Mouse (Mus musculus) hindbrain, embryonic 11.5 days (tissue): ENCODE results near the gene Nop14. TPM values are rescaled to one million over a fixed set of nuclear protein-coding genes. Genes with fewer than 3 reads are reported as not detected.

ENCODE experiments used
- ATAC-seq: fragments of 200-750 bp; cut with Nextera tagmentation; 2 replicates; pipeline ENCODE4 v1.8.0; 2017; ENCODE audit warnings: mild to moderate bottlenecking, moderate TSS enrichment, moderate library complexity; ENCODE audit not compliant: low FRiP score
- DNase-seq: peaks from one replicate; pipeline ENCODE4 v3.0.0-alpha.2; 2015; ENCODE audit warnings: low spot score
- H3K27ac ChIP-seq: fragments of 300-500 bp; sonication (generic); 2 replicates; pipeline ENCODE4 v1.5.1; 2014; ENCODE audit warnings: mild to moderate bottlenecking, low read depth, low read length
- H3K27me3 ChIP-seq: fragments of 300-500 bp; sonication (generic); 2 replicates; pipeline ENCODE4 v1.6.1; 2014; ENCODE audit warnings: mild to moderate bottlenecking, low read length, moderate library complexity, mixed read lengths; ENCODE audit not compliant: control insufficient read depth, insufficient read depth
- H3K36me3 ChIP-seq: fragments of 300-500 bp; sonication (generic); 2 replicates; pipeline ENCODE4 v1.6.1; 2014; ENCODE audit warnings: mild to moderate bottlenecking, low read length, moderate library complexity, mixed read lengths; ENCODE audit not compliant: control insufficient read depth, insufficient read depth
- H3K4me1 ChIP-seq: fragments of 300-500 bp; sonication (generic); replicated peaks from 2 replicates; pipeline ENCODE4 v1.6.1; 2014; ENCODE audit warnings: low read length, mixed read lengths; ENCODE audit not compliant: control insufficient read depth, insufficient read depth
- H3K4me2 ChIP-seq: fragments of 300-500 bp; sonication (generic); replicated peaks from 2 replicates; pipeline ENCODE4 v1.6.1; 2014; ENCODE audit warnings: mild to moderate bottlenecking, low read depth, low read length
- H3K4me3 ChIP-seq: fragments of 300-500 bp; sonication (generic); 2 replicates; pipeline ENCODE4 v1.5.1; 2014; ENCODE audit warnings: low read depth, low read length
- H3K9ac ChIP-seq: fragments of 300-500 bp; sonication (generic); 2 replicates; pipeline ENCODE4 v1.6.1; 2014; ENCODE audit warnings: low read depth, low read length
- H3K9me3 ChIP-seq: fragments of 300-500 bp; sonication (generic); 2 replicates; pipeline ENCODE4 v1.6.1; 2016; ENCODE audit warnings: low read length; ENCODE audit not compliant: control insufficient read depth
- WGBS: fragments of 180-500 bp; shearing (Covaris S2); extraction: QIAGEN DNeasy Blood & Tissue Kit; methylation state at CpG from one replicate; pipeline ENCODE4 v1.1.7; 2014; 5-methylcytosine and 5-hydroxymethylcytosine counted together
- polyA plus RNA-seq: library from polyadenylated mRNA; unstranded; fragments of >200 nt; fragmentation: Nextera tagmentation; extraction: Ambion mirVana; gene quantifications from 2 replicates; pipeline ENCODE4 v1.2.1, GENCODE M21; 2014

Gene Nop14
- polyA plus RNA-seq, 1 experiment from 2014 or later, result 32.6 TPM

DNA sequence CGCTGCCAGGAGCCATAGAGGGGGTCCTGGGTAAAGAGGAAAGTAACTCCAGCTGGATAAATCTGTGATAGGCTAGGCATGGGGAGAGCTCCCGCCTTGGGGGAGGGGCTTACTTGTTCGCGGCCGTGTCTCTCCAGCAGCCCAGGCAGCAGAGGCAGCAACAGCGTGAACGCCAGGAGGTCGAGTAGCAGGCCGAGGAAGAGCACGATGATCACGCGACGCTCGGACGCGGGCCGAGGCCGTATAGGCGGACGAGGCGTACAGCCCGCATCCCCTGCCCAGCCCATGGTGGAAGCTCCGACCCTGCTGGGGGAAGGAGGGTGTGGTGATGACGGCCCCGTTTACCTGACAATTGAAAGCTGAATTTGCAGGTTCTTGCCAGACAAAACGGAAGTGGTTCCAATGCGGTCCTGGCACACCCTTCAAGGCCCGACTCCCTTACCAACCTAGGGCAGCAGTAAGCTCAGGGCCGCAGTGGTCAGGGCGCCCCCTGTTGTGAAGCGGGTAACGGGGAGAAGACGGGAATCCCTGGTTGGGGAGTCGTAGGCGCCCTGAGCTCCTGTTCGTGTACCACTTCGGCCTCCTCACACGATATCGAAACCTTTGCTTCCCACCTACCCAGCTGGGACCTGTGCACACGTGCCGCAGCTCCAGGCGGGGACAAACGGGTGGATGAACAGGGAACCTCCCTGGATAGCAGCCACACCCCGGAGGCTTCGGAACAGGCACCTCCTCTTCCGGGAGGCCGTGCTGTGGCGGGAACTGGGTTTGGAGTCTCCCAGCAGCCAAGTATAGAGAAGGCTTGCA lies 23.3 kb downstream of the Nop14 start, which contains the start of gene Mfsd10:
Mfsd10 (minus strand) TSS at position 732 of the 807 bp plus-strand sequence.
- peak; percentile 82 for DNase-seq
- H3K4me3 ChIP-seq, result peak within 1 kb of the TSS; percentile 56
- ATAC-seq, result peak; percentile 91
- under 1% methylated on average over 48 of the region's 48 CpGs for WGBS
- peak within 1 kb of the TSS; percentile 73 for H3K9ac ChIP-seq
- H3K27me3 ChIP-seq, result no peaks in the 10 kb centered on the region
- peak within 1 kb of the TSS; percentile 94 for H3K4me2 ChIP-seq
- H3K36me3 ChIP-seq, result peaks cover 5% of the 10 kb centered on the region; the same call in 1 of the 2 replicates
- no peaks in the 10 kb centered on the region for H3K9me3 ChIP-seq
- H3K4me1 ChIP-seq, result no peaks in the 10 kb centered on the region
- peak within 1 kb of the TSS; percentile 58; the same call in 1 of the 2 replicates for H3K27ac ChIP-seq

DNA sequence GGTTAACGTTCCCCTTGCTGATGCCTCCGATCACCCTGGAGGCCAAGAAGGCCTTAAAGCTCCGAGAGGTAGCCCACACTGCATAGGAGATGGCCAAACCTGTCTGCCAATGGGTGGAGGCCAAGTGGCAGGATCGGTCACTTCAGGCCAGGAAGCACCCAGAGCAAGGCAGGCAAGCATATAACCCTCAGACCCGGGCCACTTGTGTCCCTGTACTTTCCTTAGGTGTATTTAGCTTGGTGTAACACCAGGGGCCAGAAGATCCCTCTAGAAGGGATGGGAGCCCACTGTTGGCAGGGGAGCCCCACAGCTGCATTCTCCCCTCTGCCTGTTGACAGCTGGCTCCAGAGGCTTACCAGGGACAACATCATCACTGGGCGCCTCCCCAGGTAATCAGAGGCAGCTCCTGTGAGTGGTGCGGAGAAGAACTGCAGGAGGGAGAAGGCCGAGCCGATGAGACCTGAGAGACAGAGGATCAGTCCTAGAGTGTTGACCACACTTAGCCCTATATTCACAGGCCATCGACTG lies 24.2 kb downstream of the Nop14 start:
- Histone ChIP-seq H3K4me1 (no peaks in the 10 kb centered on the region), H3K9ac (no peak overlapping the region; the same call in 1 of the 2 replicates), H3K27ac (no peak overlapping the region), H3K4me3 (no peak overlapping the region), H3K9me3 (no peaks in the 10 kb centered on the region), H3K27me3 (no peaks in the 10 kb centered on the region), H3K4me2 (peak overlapping the region; percentile 94), H3K36me3 (peaks cover 9% of the 10 kb centered on the region; the same call in 1 of the 2 replicates)
- 64% methylated on average over 10 of the region's 10 CpGs for WGBS
- DNase-seq, result peak; percentile 5
- no peak for ATAC-seq

DNA sequence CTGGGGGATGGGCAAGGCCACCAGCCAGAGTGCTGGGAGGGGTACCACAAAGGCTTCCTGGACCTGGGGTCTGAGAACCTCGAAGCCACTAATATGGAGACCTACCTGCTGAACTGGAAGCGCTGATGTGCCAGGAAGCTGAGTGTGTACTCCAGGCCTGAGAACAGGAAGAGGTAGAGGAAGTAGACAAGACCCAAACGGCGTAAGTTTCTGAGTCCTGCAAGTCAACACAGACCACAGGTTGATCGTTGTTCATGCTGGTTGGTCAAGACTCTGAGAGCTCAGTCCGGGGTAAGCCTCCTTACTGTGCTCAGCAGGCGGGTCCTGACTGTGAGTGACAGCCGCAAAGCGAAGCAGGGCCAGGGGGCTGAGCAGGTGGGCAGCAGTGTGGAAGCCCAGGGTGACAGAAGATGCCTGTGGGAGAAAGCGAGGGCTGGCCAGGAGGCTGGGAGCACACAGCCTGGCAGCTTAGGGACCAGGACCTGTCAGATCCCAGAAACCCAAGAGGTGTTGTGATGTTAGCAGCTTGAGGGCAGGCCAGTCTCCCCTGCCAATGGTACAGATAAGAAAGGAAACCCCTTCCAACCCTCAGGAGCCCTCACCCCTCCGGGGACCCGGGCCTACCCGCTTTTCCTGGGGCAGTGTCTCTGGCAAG lies 25.1 kb downstream of the Nop14 start:
- DNase-seq, result no peak
- no peak overlapping the region for H3K4me3 ChIP-seq
- no peaks in the 10 kb centered on the region for H3K4me1 ChIP-seq
- H3K36me3 ChIP-seq, result peaks cover 7% of the 10 kb centered on the region; the same call in 1 of the 2 replicates
- no peak overlapping the region for H3K4me2 ChIP-seq
- no peak for ATAC-seq
- H3K27me3 ChIP-seq, result no peaks in the 10 kb centered on the region
- WGBS, result 94% methylated on average over 13 of the region's 13 CpGs
- H3K9ac ChIP-seq, result no peak overlapping the region
- no peaks in the 10 kb centered on the region for H3K9me3 ChIP-seq
- H3K27ac ChIP-seq, result no peak overlapping the region

GRCm38 (mm10) chr5:34633641-34634040 lies 26.3 kb downstream of the Nop14 start:
- no peaks in the 10 kb centered on the region for H3K4me1 ChIP-seq
- H3K27ac ChIP-seq, result no peak overlapping the region
- H3K4me2 ChIP-seq, result no peak overlapping the region
- no peak overlapping the region for H3K9ac ChIP-seq
- H3K36me3 ChIP-seq, result peaks cover 9% of the 10 kb centered on the region; the same call in 1 of the 2 replicates
- ATAC-seq (no peak), DNase-seq (no peak)
- H3K4me3 ChIP-seq, result no peak overlapping the region
- no peaks in the 10 kb centered on the region for H3K27me3 ChIP-seq
- no peaks in the 10 kb centered on the region for H3K9me3 ChIP-seq
- WGBS, result 68% methylated on average over 4 of the region's 4 CpGs

GRCm38 (mm10) chr5:34632996-34633395 lies 27.0 kb downstream of the Nop14 start:
- Histone ChIP-seq H3K4me3 (no peak overlapping the region), H3K9me3 (no peaks in the 10 kb centered on the region), H3K27ac (no peak overlapping the region), H3K27me3 (no peaks in the 10 kb centered on the region), H3K4me1 (no peaks in the 10 kb centered on the region), H3K4me2 (no peak overlapping the region), H3K36me3 (peaks cover 7% of the 10 kb centered on the region), H3K9ac (no peak overlapping the region)
- ATAC-seq (no peak), DNase-seq (no peak)
- 93% methylated on average over 2 of the region's 2 CpGs for WGBS

DNA sequence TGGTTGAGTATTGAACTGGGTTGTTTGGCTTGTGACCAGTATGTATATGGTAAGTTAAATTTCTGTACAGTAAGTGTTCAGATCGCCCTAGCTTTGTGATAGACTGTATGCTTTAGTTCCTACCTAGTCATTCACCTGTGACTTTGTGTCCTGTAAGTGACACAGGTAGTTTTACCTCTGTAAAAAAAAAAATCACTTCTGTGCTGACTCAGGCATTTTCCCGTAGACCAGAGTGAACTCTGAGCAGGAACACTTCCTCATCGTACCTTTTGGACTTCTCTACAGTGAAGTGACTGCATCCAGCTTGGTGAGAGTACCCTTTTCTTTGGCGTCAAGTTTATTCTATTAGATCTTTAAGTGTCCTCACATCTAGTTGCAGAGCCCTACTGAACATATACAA lies 50.0 kb downstream of the Nop14 start:
- H3K4me2 ChIP-seq, result no peak overlapping the region
- no peak for DNase-seq
- no peak for ATAC-seq
- 97% methylated on average over 4 of the region's 4 CpGs for WGBS
- no peaks in the 10 kb centered on the region for H3K9me3 ChIP-seq
- no peaks in the 10 kb centered on the region for H3K4me1 ChIP-seq
- H3K9ac ChIP-seq, result no peak overlapping the region
- H3K4me3 ChIP-seq, result no peak overlapping the region
- H3K36me3 ChIP-seq, result 0 out of 2 replicates have a peak, but pooled peaks cover 9% of the 10 kb centered on the region
- no peaks in the 10 kb centered on the region for H3K27me3 ChIP-seq
- no peak overlapping the region for H3K27ac ChIP-seq

DNA sequence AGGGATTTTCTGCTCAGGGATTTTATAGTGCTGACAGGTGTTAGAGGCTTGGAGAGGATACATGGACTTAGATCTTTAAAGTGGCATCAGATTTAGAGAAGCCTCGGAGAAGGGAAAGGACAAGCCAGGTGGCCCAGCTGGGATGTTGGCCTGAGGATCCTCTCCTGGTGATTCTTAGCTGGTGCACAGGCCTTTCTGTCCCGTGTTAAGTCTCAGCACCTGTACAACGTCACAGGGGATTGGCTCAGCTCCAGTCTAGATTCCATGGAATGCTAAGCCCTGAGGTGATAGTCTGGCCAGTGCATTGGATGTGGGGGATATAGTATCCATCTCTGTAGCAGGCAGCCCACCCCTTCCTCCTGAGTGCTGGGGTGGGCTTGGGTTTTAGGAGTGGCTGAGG lies 51.7 kb downstream of the Nop14 start:
- no peaks in the 10 kb centered on the region for H3K9me3 ChIP-seq
- WGBS, result 86% methylated on average over 3 of the region's 3 CpGs
- H3K4me2 ChIP-seq, result no peak overlapping the region
- H3K36me3 ChIP-seq, result 0 out of 2 replicates have a peak, but pooled peaks cover 4% of the 10 kb centered on the region
- no peaks in the 10 kb centered on the region for H3K27me3 ChIP-seq
- H3K9ac ChIP-seq, result no peak overlapping the region
- H3K27ac ChIP-seq, result no peak overlapping the region
- H3K4me3 ChIP-seq, result no peak overlapping the region
- no peak for ATAC-seq
- no peak for DNase-seq
- no peaks in the 10 kb centered on the region for H3K4me1 ChIP-seq

DNA sequence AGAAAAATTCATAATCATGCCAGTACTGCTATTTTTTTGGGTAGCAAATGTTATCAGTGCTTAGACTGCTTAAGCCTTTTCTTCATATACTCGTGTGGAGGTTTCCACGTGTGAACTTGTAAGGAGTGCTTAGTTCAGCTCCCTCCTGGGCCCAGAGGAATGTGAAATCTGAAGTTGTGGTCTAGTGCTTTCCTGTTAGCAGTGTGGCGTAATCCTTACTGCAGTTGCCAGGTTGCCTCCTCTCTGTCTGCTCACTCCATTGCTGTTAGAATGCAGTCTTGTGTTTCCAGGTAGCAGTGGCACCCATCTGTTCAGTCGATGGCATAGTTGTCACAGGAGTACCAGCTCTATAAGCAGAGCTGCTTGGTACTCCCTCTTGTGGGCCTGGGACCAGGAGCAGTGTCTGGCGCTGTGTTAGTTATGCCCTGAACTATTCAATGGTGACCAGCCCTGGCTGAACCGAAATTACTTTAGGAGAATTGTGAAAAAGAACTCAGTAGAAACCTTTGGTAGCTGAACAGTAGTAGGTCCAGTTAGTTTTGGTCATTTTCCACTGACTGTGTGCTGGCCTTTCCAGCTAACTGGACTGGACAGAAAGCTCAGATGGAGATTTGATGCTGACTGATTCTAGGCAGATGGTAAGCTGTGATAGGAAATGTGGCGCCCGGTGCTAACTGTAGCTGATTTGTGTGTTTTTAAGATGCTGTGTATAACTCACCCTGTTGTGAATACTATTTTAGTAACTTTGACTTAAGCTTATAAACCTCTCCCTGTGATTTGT lies 52.7 kb downstream of the Nop14 start:
- ATAC-seq (no peak), DNase-seq (no peak)
- Histone ChIP-seq H3K36me3 (0 out of 2 replicates have a peak, but pooled peaks cover 4% of the 10 kb centered on the region), H3K27me3 (no peaks in the 10 kb centered on the region), H3K9me3 (no peaks in the 10 kb centered on the region), H3K4me3 (no peak overlapping the region), H3K4me2 (no peak overlapping the region), H3K27ac (no peak overlapping the region), H3K4me1 (no peaks in the 10 kb centered on the region), H3K9ac (no peak overlapping the region)
- 85% methylated on average over 8 of the region's 8 CpGs for WGBS
